Mouse (Mus musculus) MEL (cell line): ENCODE data around the gene Lpar6. TPM values are rescaled to one million over a fixed set of nuclear protein-coding genes. Genes with fewer than 3 reads are reported as not detected.

Experiments
- DNase-seq: peaks from one replicate; pipeline ENCODE4 v3.0.0; 2011; ENCODE audit warnings: low read depth, low spot score
- H3K27ac ChIP-seq: 2 replicates; pipeline ENCODE4 v1.5.1; 2012; ENCODE audit warnings: low read depth, mild to moderate bottlenecking, control low read depth, low read length, moderate library complexity; ENCODE audit not compliant: control insufficient read depth
- H3K27me3 ChIP-seq, 2 experiments: fragments of 150-350 bp in 1 of 2; sonication (generic) in 1 of 2; 2 replicates each; pipeline ENCODE4 v1.6.1; 2012; ENCODE audit warnings: low read length in 2 of 2, mild to moderate bottlenecking in 2 of 2, improper control_type of control experiment in 1 of 2, moderate library complexity in 1 of 2; ENCODE audit not compliant: insufficient read depth in 2 of 2, control insufficient read depth in 1 of 2
- H3K36me3 ChIP-seq, 2 experiments: 2 replicates each; pipeline ENCODE4 v1.6.1; 2012 to 2014; ENCODE audit warnings: low read length in 2 of 2, improper control_type of control experiment in 1 of 2, inconsistent platforms in 1 of 2, mild to moderate bottlenecking in 1 of 2; ENCODE audit not compliant: insufficient read depth in 2 of 2, control insufficient read depth in 1 of 2
- H3K4me1 ChIP-seq, 2 experiments: fragments of 150-350 bp in 1 of 2; sonication (generic) in 1 of 2; 2 replicates each; pipeline ENCODE4 v1.6.1; 2012; ENCODE audit warnings: low read length in 2 of 2, improper control_type of control experiment in 1 of 2, mild to moderate bottlenecking in 1 of 2; ENCODE audit not compliant: insufficient read depth in 2 of 2, control insufficient read depth in 1 of 2
- H3K4me3 ChIP-seq, 2 experiments: fragments of 150-350 bp in 1 of 2; sonication (generic) in 1 of 2; 2 replicates each; pipeline ENCODE4 v1.5.1; 2012; ENCODE audit warnings: low read depth in 2 of 2, low read length in 2 of 2, mild to moderate bottlenecking in 2 of 2, moderate library complexity in 2 of 2, control low read depth in 1 of 2, improper control_type of control experiment in 1 of 2; ENCODE audit not compliant: control insufficient read depth in 1 of 2, insufficient read depth in 1 of 2
- H3K79me2 ChIP-seq: 2 replicates; pipeline ENCODE4 v1.6.1; 2012; ENCODE audit warnings: mild to moderate bottlenecking, low read length, moderate library complexity; ENCODE audit not compliant: control insufficient read depth, poor library complexity, insufficient read depth
- H3K9ac ChIP-seq: 2 replicates; pipeline ENCODE4 v1.6.1; 2012; ENCODE audit warnings: low read depth, mild to moderate bottlenecking, control low read depth, low read length, moderate library complexity; ENCODE audit not compliant: control insufficient read depth, poor library complexity, severe bottlenecking
- H3K9me3 ChIP-seq: fragments of 150-350 bp; sonication (generic); replicated peaks from 2 replicates; pipeline ENCODE4 v1.6.1; 2012; ENCODE audit warnings: mild to moderate bottlenecking, low read length, improper control_type of control experiment, moderate library complexity; ENCODE audit not compliant: insufficient read depth
- BHLHE40 ChIP-seq: IDR thresholded peaks from 2 replicates; pipeline ENCODE4 v1.6.1; 2012; ENCODE audit warnings: low read depth, mild to moderate bottlenecking, inconsistent platforms, low read length, improper control_type of control experiment, borderline replicate concordance
- CHD1 ChIP-seq: IDR thresholded peaks from 2 replicates; pipeline ENCODE4 v1.6.1; 2012; ENCODE audit warnings: low read depth, mild to moderate bottlenecking, inconsistent platforms, low read length, improper control_type of control experiment
- CHD2 ChIP-seq: IDR thresholded peaks from 2 replicates; pipeline ENCODE4 v1.6.1; 2011; ENCODE audit warnings: low read length, improper control_type of control experiment
- CTCF ChIP-seq, 3 experiments: IDR thresholded peaks in 2 of 3; conservative IDR thresholded peaks in 1 of 3; 2 replicates each; pipeline ENCODE4 v1.5.1; 2011 to 2012; ENCODE audit warnings: low read length in 3 of 3, low read depth in 2 of 3, mild to moderate bottlenecking in 2 of 3, improper control_type of control experiment in 1 of 3, inconsistent platforms in 1 of 3, mixed read lengths in 1 of 3, moderate library complexity in 1 of 3; ENCODE audit not compliant: control insufficient read depth in 1 of 3, insufficient read depth in 1 of 3, poor library complexity in 1 of 3, severe bottlenecking in 1 of 3
- E2F4 ChIP-seq: IDR thresholded peaks from 2 replicates; pipeline ENCODE4 v1.6.1; 2011; ENCODE audit warnings: low read depth, low read length, improper control_type of control experiment, borderline replicate concordance
- ETS1 ChIP-seq: IDR thresholded peaks from 2 replicates; pipeline ENCODE4 v1.6.1; 2012; ENCODE audit warnings: low read depth, mild to moderate bottlenecking, inconsistent platforms, low read length, improper control_type of control experiment, moderate library complexity
- JUND ChIP-seq: IDR thresholded peaks from 2 replicates; pipeline ENCODE4 v1.6.1; 2011; ENCODE audit warnings: low read depth, mild to moderate bottlenecking, improper control_type of control experiment, low read length
- KAT2A ChIP-seq: conservative IDR thresholded peaks from 2 replicates; pipeline ENCODE4 v1.6.1; 2012; ENCODE audit warnings: low read depth, low read length, improper control_type of control experiment, inconsistent platforms
- MAX ChIP-seq: IDR thresholded peaks from 2 replicates; pipeline ENCODE4 v1.6.1; 2011; ENCODE audit warnings: low read length, improper control_type of control experiment
- MEF2A ChIP-seq: IDR thresholded peaks from 2 replicates; pipeline ENCODE4 v1.6.1; 2014; ENCODE audit warnings: low read depth, mild to moderate bottlenecking, inconsistent platforms, low read length, improper control_type of control experiment; ENCODE audit not compliant: poor library complexity, insufficient replicate concordance, severe bottlenecking; ENCODE audit errors: extremely low read depth
- MYB ChIP-seq: IDR thresholded peaks from 2 replicates; pipeline ENCODE4 v1.6.1; 2011; ENCODE audit warnings: mild to moderate bottlenecking, low read depth, low read length, improper control_type of control experiment
- NELFE ChIP-seq: IDR thresholded peaks from 2 replicates; pipeline ENCODE4 v1.6.1; 2011; ENCODE audit warnings: low read depth, low read length, improper control_type of control experiment
- POLR2A ChIP-seq, 2 experiments: IDR thresholded peaks; 2 replicates each; pipeline ENCODE4 v1.6.1; 2011 to 2012; ENCODE audit warnings: low read length in 2 of 2, mild to moderate bottlenecking in 2 of 2, control low read depth in 1 of 2, improper control_type of control experiment in 1 of 2, low read depth in 1 of 2, moderate library complexity in 1 of 2; ENCODE audit not compliant: control insufficient read depth in 1 of 2, insufficient read depth in 1 of 2, poor library complexity in 1 of 2
- POLR2AphosphoS2 ChIP-seq: IDR thresholded peaks from 2 replicates; pipeline ENCODE4 v1.6.1; 2011; ENCODE audit warnings: low read length, improper control_type of control experiment
- RCOR1 ChIP-seq: IDR thresholded peaks from 2 replicates; pipeline ENCODE4 v1.6.1; 2012; ENCODE audit warnings: low read depth, mild to moderate bottlenecking, inconsistent platforms, low read length, improper control_type of control experiment
- SIN3A ChIP-seq: IDR thresholded peaks from 2 replicates; pipeline ENCODE4 v1.6.1; 2012; ENCODE audit warnings: low read length, improper control_type of control experiment, inconsistent platforms
- ZC3H11A ChIP-seq: IDR thresholded peaks from 2 replicates; pipeline ENCODE4 v1.6.1; 2012; ENCODE audit warnings: low read depth, mild to moderate bottlenecking, inconsistent platforms, low read length, improper control_type of control experiment
- ZMIZ1 ChIP-seq: IDR thresholded peaks from 2 replicates; pipeline ENCODE4 v1.6.1; 2012; ENCODE audit warnings: low read depth, mild to moderate bottlenecking, inconsistent platforms, low read length, improper control_type of control experiment, moderate library complexity
- polyA plus RNA-seq, 2 experiments: library from polyadenylated mRNA; stranded (reverse) in 1 of 2; unstranded in 1 of 2; fragments of >175 nt in 1 of 2; fragments of >200 nt in 1 of 2; gene quantifications; 2 replicates each; pipeline versions ENCODE4 v1.2.1 to v1.2.4; 2012; ENCODE audit warnings: low replicate concordance in 2 of 2, low read depth in 1 of 2; ENCODE audit not compliant: insufficient read length in 2 of 2, insufficient read depth in 1 of 2, missing spikeins in 1 of 2
- total RNA-seq: library from RNA; depleted of rRNA; stranded (reverse); fragments of 300-350 nt; gene quantifications from 2 replicates; pipeline ENCODE4 v1.2.3, GENCODE M21; 2012

Lpar6 gene
- total and polyA plus RNA-seq, 3 experiments, result not detected

GRCm38 (mm10) chr14:73226849-73227248 is 10.8 kb upstream of the Lpar6 start:
- DNase-seq, result no peak
- no peaks in the 10 kb centered on the region; a peak in 1 of 4 replicates for H3K36me3 ChIP-seq
- no peak overlapping the region for H3K4me3 ChIP-seq
- H3K9me3 ChIP-seq, result no peaks in the 10 kb centered on the region
- no peak for TF ChIP-seq MAX
- TF ChIP-seq ZMIZ1, result no peak
- no peak for TF ChIP-seq ETS1
- TF ChIP-seq ZC3H11A, result no peak
- H3K27ac ChIP-seq, result no peak overlapping the region
- no peaks in the 10 kb centered on the region for H3K27me3 ChIP-seq
- H3K79me2 ChIP-seq, result no peaks in the 10 kb centered on the region
- peaks cover 0 to 2% of the 10 kb centered on the region in 2 experiments; a peak in 1 of 4 replicates for H3K4me1 ChIP-seq
- no peak overlapping the region for H3K9ac ChIP-seq

- H3K4me3 ChIP-seq, result no peak overlapping the region
- no peaks in the 10 kb centered on the region for H3K79me2 ChIP-seq
- H3K9me3 ChIP-seq, result no peaks in the 10 kb centered on the region
- H3K27me3 ChIP-seq, result no peaks in the 10 kb centered on the region
- TF ChIP-seq MYB (no peak), CHD2 (no peak), E2F4 (no peak), MEF2A (no peak), POLR2A (IDR thresholded peaks at IDR 0.05; ENCODE audit: control insufficient read depth in 1 of 2, insufficient read depth in 1 of 2, low read depth in 1 of 2, low read length in 2 of 2, poor library complexity in 1 of 2) (no peak), KAT2A (no peak), SIN3A (no peak), ZMIZ1 (no peak), RCOR1 (no peak), ETS1 (no peak), JUND (no peak), CHD1 (no peak), BHLHE40 (no peak), CTCF (IDR thresholded peaks at IDR 0.05 in 2 of 3, conservative IDR thresholded peaks at IDR 0.05 in 1 of 3; ENCODE audit: control insufficient read depth in 1 of 3, insufficient read depth in 1 of 3, low read depth in 2 of 3, low read length in 3 of 3, poor library complexity in 1 of 3, severe bottlenecking in 1 of 3) (no peak), MAX (no peak), POLR2AphosphoS2 (no peak), ZC3H11A (no peak), NELFE (no peak)
- peaks cover 0 to 2% of the 10 kb centered on the region in 2 experiments; a peak in 2 of 4 replicates for H3K4me1 ChIP-seq
- H3K36me3 ChIP-seq, result peaks cover 0 to 2% of the 10 kb centered on the region in 2 experiments; a peak in 1 of 4 replicates
- H3K9ac ChIP-seq, result no peak overlapping the region
- no peak overlapping the region for H3K27ac ChIP-seq
- no peak for DNase-seq
Measured at GRCm38 (mm10) chr14:73231286-73231982, 6.3 kb upstream of the Lpar6 start.
